Mouse (Mus musculus) heart, adult 9 months (tissue): ENCODE measurements around the gene Pi16.

Experiments used
- DNase-seq, 2 experiments: peaks; one replicate each; pipeline ENCODE4 v3.0.0; 2022; ENCODE audit warnings: low spot score in 2 of 2

Pi16 gene

DNA sequence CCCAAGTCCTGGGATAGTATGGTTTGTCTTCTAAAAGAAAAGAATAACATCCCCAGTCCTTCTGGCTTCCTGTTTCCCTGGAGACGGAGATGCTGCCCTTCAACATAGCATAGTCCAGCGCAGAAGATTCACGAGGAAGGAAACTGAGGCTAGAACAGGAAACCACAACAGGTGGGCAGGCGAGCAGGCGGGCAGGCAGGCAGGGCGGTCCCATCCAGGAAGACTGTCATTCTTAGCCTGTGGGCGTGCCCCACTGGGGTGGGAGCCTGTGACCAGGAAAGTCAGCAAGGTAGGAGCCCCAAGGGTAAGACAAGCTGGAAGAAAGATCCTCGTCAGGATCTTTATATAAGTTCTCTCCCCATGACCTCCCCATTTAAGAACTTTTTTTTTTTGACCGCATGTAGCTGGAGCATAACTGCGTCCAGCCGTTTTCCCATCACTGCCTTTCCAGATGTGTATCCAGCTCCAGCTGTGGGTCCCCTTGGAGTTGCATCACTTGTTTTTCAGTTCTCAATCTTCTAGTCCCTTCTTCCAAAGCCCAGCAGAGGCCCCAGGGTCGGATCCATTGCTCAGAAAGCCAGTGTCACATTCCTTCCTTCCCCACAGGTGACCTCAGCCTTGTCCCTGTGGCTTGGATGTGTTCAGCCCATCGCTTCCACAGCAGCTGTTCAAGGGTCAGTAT, 13.0 kb upstream of the Pi16 start:
- DNase-seq = peak; percentile 57 to 72

DNA sequence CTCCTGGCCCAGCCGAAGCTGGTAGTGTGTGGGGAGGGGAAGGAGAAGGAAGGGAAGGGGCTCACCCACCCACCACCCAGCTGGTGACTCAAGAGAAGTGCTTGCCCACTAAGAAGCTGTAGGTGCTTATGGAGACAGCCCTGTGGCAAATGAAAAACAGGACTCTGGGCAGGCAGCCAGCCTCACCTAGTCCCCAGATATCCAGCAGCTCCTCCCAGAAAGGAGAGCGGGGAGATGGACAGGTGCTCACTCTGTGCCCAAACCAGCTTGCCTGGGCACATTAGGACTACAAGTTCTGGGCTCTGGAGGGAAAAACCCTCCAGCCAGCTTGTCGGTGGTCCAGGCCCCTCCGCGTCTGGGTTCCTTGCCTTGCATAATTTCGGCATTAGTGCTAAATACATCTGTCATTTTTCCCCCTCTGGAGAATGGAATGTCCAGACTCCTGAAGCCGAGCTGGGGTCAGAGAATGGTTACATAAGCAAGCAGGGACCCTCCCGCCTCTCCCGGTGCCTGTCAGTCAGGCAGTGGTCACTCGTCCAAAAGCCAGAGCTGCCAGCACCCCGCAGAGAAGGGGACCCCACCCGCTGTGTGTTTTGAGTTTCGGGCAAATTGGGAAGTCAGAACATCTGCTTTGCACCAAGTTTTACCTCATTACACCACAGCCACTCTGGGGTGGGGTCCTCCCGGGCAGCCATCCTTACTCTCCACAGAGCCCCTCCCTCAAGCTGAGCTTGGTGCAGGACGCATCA, 12.2 kb upstream of the Pi16 start:
- peak; percentile 56 to 61 for DNase-seq

- DNase-seq = no peak
Observed at GRCm38 (mm10) chr17:29305871-29306270, 11.6 kb upstream of the Pi16 start.

DNA sequence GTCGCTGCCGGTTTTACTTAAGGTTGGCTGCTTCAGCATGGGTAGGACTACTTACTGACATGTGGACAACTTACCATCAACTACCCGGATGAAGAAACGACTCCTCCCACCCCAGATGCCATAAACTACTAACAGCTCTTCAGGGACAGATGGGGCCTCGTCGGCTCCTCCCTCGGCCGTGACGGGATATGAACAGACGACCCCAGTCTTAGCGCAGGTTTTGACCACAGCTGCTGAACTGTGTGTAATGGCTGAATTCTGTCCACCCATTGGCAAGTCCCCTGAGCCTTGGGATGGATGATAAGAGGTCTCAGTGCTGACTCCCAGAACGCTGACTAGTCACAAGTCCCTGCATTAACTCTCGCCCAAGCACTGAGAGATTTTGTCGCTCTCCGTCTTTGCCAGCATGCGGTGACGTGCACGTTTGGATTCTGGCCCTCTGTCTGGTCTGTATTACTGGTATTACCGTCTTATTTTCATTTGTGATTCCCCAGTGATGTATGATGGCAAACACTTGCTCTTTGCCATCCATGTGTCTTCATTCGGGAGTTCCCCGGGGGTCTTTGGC, 7.3 kb upstream of the Pi16 start:
- peak; percentile 49 to 66 for DNase-seq

GRCm38 (mm10) chr17:29311602-29312001, 5.9 kb upstream of the Pi16 start:
- no peak for DNase-seq

DNA sequence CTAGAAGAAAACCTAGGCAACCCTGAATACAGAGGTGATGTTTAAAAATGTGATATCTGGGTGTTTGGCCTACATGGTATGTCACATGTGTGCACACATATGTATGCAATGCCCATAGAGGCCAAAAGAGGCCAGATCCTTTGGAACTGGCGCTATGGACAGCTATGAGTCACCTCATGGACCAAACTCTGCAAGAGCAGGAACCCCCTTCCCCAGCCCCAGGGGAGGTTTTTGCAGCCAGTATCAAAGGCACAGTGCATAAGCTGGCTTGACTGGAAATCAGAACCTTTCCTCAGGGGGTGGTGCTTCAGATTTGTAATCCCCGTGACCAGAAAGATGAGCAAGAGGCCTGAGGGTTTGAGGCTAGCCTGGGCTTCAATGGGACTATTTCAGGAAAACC, 5.4 kb upstream of the Pi16 start:
- no peak for DNase-seq

GRCm38 (mm10) chr17:29313300-29313699, 4.2 kb upstream of the Pi16 start:
- DNase-seq = no peak

GRCm38 (mm10) chr17:29315672-29316465, 1.6 kb upstream of the Pi16 start:
- no peak for DNase-seq

GRCm38 (mm10) chr17:29316891-29317290, 589 bp upstream of the Pi16 start:
- DNase-seq = no peak

GRCm38 (mm10) chr17:29318731-29319250, 1.3 kb downstream of the Pi16 start:
- DNase-seq = peak in 1 of 2 experiments; percentile 41

DNA sequence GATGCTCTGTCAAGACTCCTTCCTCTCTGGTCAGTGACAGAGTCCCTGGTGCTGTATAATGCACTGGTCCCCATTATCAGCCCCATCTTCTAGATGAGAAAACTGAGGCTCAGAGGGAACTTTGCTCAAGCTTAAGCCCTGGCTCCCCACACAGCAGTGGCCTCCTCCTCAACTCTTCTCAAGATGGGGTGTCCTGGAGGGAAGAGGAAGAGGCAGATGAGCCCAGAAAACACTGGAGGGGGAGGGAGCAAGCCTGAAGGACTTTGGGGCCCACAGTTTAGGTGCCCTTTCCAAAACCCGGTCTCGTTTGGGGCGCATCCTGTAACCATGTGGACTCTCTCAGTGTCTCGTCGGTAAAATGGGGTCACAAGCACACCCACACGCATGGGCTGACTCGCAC, 2.0 kb downstream of the Pi16 start:
- no peak for DNase-seq

- peak in 1 of 2 experiments; percentile 15 for DNase-seq
Observed at GRCm38 (mm10) chr17:29319881-29320639, 2.6 kb downstream of the Pi16 start.

- DNase-seq = no peak
Observed at GRCm38 (mm10) chr17:29321765-29322602, 4.5 kb downstream of the Pi16 start.

DNA sequence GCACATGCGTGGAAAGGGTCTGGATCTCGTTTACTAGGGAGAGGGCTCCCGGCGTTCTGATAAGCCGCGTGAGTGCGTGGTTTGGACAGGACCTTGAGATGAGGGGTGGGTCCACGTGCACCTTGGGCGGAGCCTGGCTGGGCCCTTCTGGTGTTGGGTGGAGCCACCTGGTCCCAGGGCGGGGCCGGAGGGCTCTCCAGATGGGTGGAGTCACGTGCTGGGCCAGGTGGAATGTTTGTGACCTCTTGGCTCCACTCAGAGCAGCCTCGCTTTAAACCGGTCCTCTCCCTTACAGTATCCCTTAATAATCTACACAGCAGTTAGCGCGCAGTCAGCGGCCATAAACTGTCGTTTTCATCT, 5.1 kb downstream of the Pi16 start:
- no peak for DNase-seq

GRCm38 (mm10) chr17:29323625-29324024, 6.1 kb downstream of the Pi16 start:
- no peak for DNase-seq

- no peak for DNase-seq
Observed at GRCm38 (mm10) chr17:29325831-29326230, 8.4 kb downstream of the Pi16 start.

DNA sequence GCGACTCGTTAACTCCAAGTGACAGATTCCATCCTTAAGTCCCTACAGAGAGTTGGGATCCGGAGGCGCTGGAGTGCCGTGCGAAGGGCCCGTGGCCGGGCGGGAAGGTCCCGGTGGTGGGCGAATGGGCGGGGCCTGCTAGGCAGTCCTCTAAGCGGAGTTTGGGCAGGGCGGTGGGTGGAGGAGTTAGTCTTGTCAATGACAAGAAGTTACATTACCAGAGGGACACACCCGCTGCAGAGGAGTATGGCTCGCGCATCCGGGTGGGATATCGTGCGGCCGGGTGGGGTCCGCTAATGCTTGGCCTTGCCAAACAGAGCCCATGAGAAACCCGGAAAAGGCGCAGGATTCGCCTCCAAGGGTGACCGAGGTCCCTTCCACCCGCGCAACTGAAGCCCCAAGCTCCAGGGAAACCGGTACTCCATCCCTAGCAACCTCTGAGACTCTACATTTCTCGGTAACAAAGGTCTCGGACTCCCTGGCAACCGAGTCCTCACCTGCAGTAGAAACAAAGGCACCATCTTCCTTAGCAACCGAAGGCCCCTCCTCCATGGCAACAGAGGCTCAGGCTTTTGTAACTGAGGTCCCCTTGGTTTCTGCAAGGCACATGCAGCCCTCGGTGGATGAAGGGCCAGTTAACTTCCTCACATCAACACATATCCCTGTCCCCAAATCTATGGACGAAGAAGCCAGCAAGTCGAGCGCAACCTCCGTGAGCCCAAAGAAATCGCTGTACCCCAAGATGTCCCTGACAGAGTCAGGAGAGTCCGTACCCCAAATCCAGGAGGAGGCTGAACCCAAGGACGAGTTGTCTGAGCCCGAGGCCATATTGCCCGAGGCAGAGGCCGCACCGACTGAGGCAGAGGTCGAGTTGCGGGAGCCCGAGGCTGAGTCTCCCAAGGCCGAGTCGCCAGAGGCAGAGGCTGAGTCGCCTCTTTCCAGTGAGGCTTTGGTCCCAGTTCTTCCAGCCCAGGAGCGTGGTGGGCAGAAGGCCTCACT, 9.3 kb downstream of the Pi16 start:
- DNase-seq = no peak

DNA sequence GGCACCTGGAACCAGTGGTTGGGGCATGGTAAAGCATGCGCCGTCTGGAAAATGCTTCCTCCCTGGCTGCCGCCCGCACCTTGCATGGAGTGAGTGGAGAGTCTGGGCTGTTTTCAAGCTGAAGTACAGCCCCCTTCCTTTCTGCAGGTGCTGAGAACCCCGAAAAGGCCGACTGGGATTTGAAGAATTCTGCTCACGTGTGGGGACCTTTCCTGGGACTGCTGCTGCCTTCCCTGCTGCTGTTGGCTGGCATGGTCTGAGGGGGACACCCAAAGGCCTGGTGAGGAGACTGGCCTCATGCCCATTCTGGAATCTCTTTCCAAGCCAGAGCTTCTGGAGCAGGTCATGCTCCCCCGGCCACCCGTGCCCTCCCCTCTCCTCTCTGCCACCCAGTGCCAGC, 10.2 kb downstream of the Pi16 start:
- DNase-seq = no peak

DNA sequence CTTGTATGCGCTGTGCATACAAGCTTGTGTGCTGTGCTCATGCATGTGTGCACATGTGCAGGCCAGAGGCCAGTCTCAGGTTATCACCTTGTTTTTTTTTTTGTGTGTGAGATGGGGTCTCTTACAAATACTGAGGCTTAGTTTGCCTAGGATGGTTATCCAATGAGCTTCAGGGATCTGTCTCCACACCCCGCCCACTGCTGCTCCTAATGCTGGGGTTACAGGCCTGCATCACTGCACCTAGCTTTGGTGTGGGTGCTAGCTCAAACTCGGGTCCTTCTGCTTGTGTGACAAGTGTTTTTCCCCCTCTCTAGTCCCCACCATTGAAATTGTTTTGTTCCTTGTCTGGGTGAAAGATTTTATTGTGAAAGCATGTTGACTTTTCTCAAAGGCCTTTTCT, 12.7 kb downstream of the Pi16 start:
- no peak for DNase-seq
